Mouse (Mus musculus) liver, embryonic 12.5 days (tissue): Measurements from ENCODE around the gene Btbd9. TPM values are rescaled to one million over a fixed set of nuclear protein-coding genes. Genes with fewer than 3 reads are reported as not detected.

Experiments
- ATAC-seq: fragments of 200-750 bp; cut with Nextera tagmentation; 2 replicates; pipeline ENCODE4 v1.8.0; 2017; ENCODE audit warnings: moderate number of reproducible peaks, mild to moderate bottlenecking, moderate library complexity
- H3K27ac ChIP-seq: fragments of 300-500 bp; sonication (generic); 2 replicates; pipeline ENCODE4 v1.5.1; 2016; ENCODE audit warnings: mild to moderate bottlenecking
- H3K27me3 ChIP-seq: fragments of 300-500 bp; sonication (generic); replicated peaks from 2 replicates; pipeline ENCODE4 v1.6.1; 2016; ENCODE audit warnings: mild to moderate bottlenecking, moderate library complexity
- H3K36me3 ChIP-seq: fragments of 300-500 bp; sonication (generic); 2 replicates; pipeline ENCODE4 v1.6.1; 2016; ENCODE audit warnings: mild to moderate bottlenecking, moderate library complexity
- H3K4me1 ChIP-seq: fragments of 300-500 bp; sonication (generic); 2 replicates; pipeline ENCODE4 v1.6.1; 2016
- H3K4me2 ChIP-seq: fragments of 300-500 bp; sonication (generic); 2 replicates; pipeline ENCODE4 v1.6.1; 2016; ENCODE audit warnings: mild to moderate bottlenecking, moderate library complexity
- H3K4me3 ChIP-seq: fragments of 300-500 bp; sonication (generic); 2 replicates; pipeline ENCODE4 v1.5.1; 2016; ENCODE audit warnings: mild to moderate bottlenecking, moderate library complexity
- H3K9ac ChIP-seq: fragments of 300-500 bp; sonication (generic); 2 replicates; pipeline ENCODE4 v1.6.1; 2016; ENCODE audit warnings: mild to moderate bottlenecking, moderate library complexity
- H3K9me3 ChIP-seq: fragments of 300-500 bp; sonication (generic); replicated peaks from 2 replicates; pipeline ENCODE4 v1.6.1; 2016; ENCODE audit warnings: mild to moderate bottlenecking, moderate library complexity
- WGBS: fragments of 180-500 bp; shearing (Covaris S2); methylation state at CpG from one replicate; pipeline ENCODE4 v1.1.7; 2016; ENCODE audit not compliant: insufficient replicate concordance; 5-methylcytosine and 5-hydroxymethylcytosine counted together
- polyA plus RNA-seq: library from polyadenylated mRNA; unstranded; fragments of >200 nt; fragmentation: Nextera tagmentation; extraction: Ambion mirVana; gene quantifications from 2 replicates; pipeline ENCODE4 v1.2.1, GENCODE M21; 2016

Gene Btbd9
- polyA plus RNA-seq, 1 experiment from 2014 or later: 21.6 TPM

- no peaks in the 10 kb centered on the region for H3K9me3 ChIP-seq
- no peak for ATAC-seq
- WGBS: 63% methylated on average over 6 of the region's 6 CpGs
- H3K4me2 ChIP-seq: no peak overlapping the region
- H3K4me1 ChIP-seq: 0 out of 2 replicates have a peak, but pooled peaks cover 10% of the 10 kb centered on the region
- no peak overlapping the region for H3K27ac ChIP-seq
- H3K4me3 ChIP-seq: no peak overlapping the region
- H3K9ac ChIP-seq: no peak overlapping the region
- H3K36me3 ChIP-seq: no peaks in the 10 kb centered on the region
- H3K27me3 ChIP-seq: no peaks in the 10 kb centered on the region
These were observed 315.5 kb downstream of the Btbd9 start for GRCm38 (mm10) chr17:30260641-30261306.

GRCm38 (mm10) chr17:30259938-30260337, 316.4 kb downstream of the Btbd9 start:
- Histone ChIP-seq H3K4me1 (0 out of 2 replicates have a peak, but pooled peaks cover 10% of the 10 kb centered on the region), H3K27ac (no peak overlapping the region)
- 67% methylated on average over 6 of the region's 6 CpGs for WGBS

GRCm38 (mm10) chr17:30258480-30258879, 317.8 kb downstream of the Btbd9 start:
- Histone ChIP-seq H3K4me1 (0 out of 2 replicates have a peak, but pooled peaks cover 10% of the 10 kb centered on the region), H3K4me3 (no peak overlapping the region), H3K27me3 (no peaks in the 10 kb centered on the region), H3K9me3 (no peaks in the 10 kb centered on the region), H3K36me3 (no peaks in the 10 kb centered on the region), H3K9ac (no peak overlapping the region), H3K27ac (no peak overlapping the region), H3K4me2 (no peak overlapping the region)
- no peak for ATAC-seq
- WGBS: 61% methylated on average over 4 of the region's 4 CpGs

More at GRCm38 (mm10) chr17:30259938-30260337, 316.4 kb downstream of the Btbd9 start:
- Histone ChIP-seq H3K9ac (no peak overlapping the region), H3K27me3 (no peaks in the 10 kb centered on the region), H3K36me3 (no peaks in the 10 kb centered on the region), H3K4me2 (no peak overlapping the region), H3K9me3 (no peaks in the 10 kb centered on the region), H3K4me3 (no peak overlapping the region)
- ATAC-seq: no peak

- no peak overlapping the region for H3K4me2 ChIP-seq
- no peaks in the 10 kb centered on the region for H3K27me3 ChIP-seq
- H3K36me3 ChIP-seq: no peaks in the 10 kb centered on the region
- H3K9ac ChIP-seq: no peak overlapping the region
- H3K27ac ChIP-seq: no peak overlapping the region
- ATAC-seq: no peak
- H3K4me3 ChIP-seq: no peak overlapping the region
- no peaks in the 10 kb centered on the region for H3K9me3 ChIP-seq
- 72% methylated on average over 8 of the region's 8 CpGs for WGBS
- H3K4me1 ChIP-seq: 0 out of 2 replicates have a peak, but pooled peaks cover 1% of the 10 kb centered on the region
These were observed 320.2 kb downstream of the Btbd9 start for GRCm38 (mm10) chr17:30255928-30256560.

- Histone ChIP-seq H3K9ac (no peak overlapping the region), H3K4me1 (no peaks in the 10 kb centered on the region), H3K4me2 (no peak overlapping the region), H3K27me3 (no peaks in the 10 kb centered on the region), H3K27ac (no peak overlapping the region), H3K4me3 (no peak overlapping the region), H3K9me3 (no peaks in the 10 kb centered on the region), H3K36me3 (no peaks in the 10 kb centered on the region)
- no peak for ATAC-seq
- WGBS: 62% methylated on average over 7 of the region's 7 CpGs
These were observed 322.4 kb downstream of the Btbd9 start for GRCm38 (mm10) chr17:30253924-30254323.

GRCm38 (mm10) chr17:30253028-30253427, 323.3 kb downstream of the Btbd9 start:
- Histone ChIP-seq H3K36me3 (no peaks in the 10 kb centered on the region), H3K27me3 (no peaks in the 10 kb centered on the region), H3K9ac (no peak overlapping the region), H3K9me3 (no peaks in the 10 kb centered on the region), H3K4me3 (no peak overlapping the region), H3K4me1 (no peaks in the 10 kb centered on the region), H3K27ac (no peak overlapping the region), H3K4me2 (no peak overlapping the region)
- 89% methylated on average over 4 of the region's 5 CpGs for WGBS
- ATAC-seq: no peak

- peaks cover 20% of the 10 kb centered on the region for H3K4me1 ChIP-seq
- no peaks in the 10 kb centered on the region for H3K36me3 ChIP-seq
- H3K4me3 ChIP-seq: no peak overlapping the region
- H3K9me3 ChIP-seq: no peaks in the 10 kb centered on the region
- no peak for ATAC-seq
- WGBS: 72% methylated on average over 10 of the region's 10 CpGs
- H3K4me2 ChIP-seq: no peak overlapping the region
- no peaks in the 10 kb centered on the region for H3K27me3 ChIP-seq
- no peak overlapping the region for H3K27ac ChIP-seq
- no peak overlapping the region for H3K9ac ChIP-seq
These were observed 331.0 kb downstream of the Btbd9 start for GRCm38 (mm10) chr17:30245308-30245706.

- WGBS: 66% methylated on average over 14 of the region's 14 CpGs
- no peak overlapping the region for H3K9ac ChIP-seq
- no peak overlapping the region for H3K4me3 ChIP-seq
- peaks cover 20% of the 10 kb centered on the region for H3K4me1 ChIP-seq
- H3K27ac ChIP-seq: no peak overlapping the region
- ATAC-seq: no peak
- no peak overlapping the region for H3K4me2 ChIP-seq
- no peaks in the 10 kb centered on the region for H3K36me3 ChIP-seq
- H3K27me3 ChIP-seq: no peaks in the 10 kb centered on the region
- H3K9me3 ChIP-seq: no peaks in the 10 kb centered on the region
These were observed 331.5 kb downstream of the Btbd9 start for GRCm38 (mm10) chr17:30244651-30245307.

- Histone ChIP-seq H3K36me3 (no peaks in the 10 kb centered on the region), H3K9ac (no peak overlapping the region), H3K27ac (no peak overlapping the region), H3K27me3 (no peaks in the 10 kb centered on the region), H3K4me1 (peaks cover 20% of the 10 kb centered on the region), H3K4me3 (no peak overlapping the region), H3K4me2 (no peak overlapping the region), H3K9me3 (no peaks in the 10 kb centered on the region)
- 58% methylated on average over 7 of the region's 7 CpGs for WGBS
- ATAC-seq: no peak
These were observed 332.7 kb downstream of the Btbd9 start for GRCm38 (mm10) chr17:30243540-30243939.

GRCm38 (mm10) chr17:30242647-30243046, 333.6 kb downstream of the Btbd9 start:
- 73% methylated on average over 4 of the region's 4 CpGs for WGBS
- Histone ChIP-seq H3K4me2 (no peak overlapping the region), H3K27ac (no peak overlapping the region), H3K4me3 (no peak overlapping the region), H3K9me3 (no peaks in the 10 kb centered on the region), H3K9ac (no peak overlapping the region), H3K4me1 (peaks cover 20% of the 10 kb centered on the region), H3K27me3 (no peaks in the 10 kb centered on the region), H3K36me3 (no peaks in the 10 kb centered on the region)
- no peak for ATAC-seq

- no peak overlapping the region for H3K4me2 ChIP-seq
- H3K36me3 ChIP-seq: no peaks in the 10 kb centered on the region
- H3K27ac ChIP-seq: no peak overlapping the region
- H3K4me3 ChIP-seq: no peak overlapping the region
- ATAC-seq: no peak
- H3K4me1 ChIP-seq: peaks cover 20% of the 10 kb centered on the region
- WGBS: 79% methylated on average over 17 of the region's 17 CpGs
- H3K9me3 ChIP-seq: no peaks in the 10 kb centered on the region
- no peaks in the 10 kb centered on the region for H3K27me3 ChIP-seq
- no peak overlapping the region for H3K9ac ChIP-seq
These were observed 334.5 kb downstream of the Btbd9 start for GRCm38 (mm10) chr17:30241720-30242322.

- 76% methylated on average over 6 of the region's 6 CpGs for WGBS
- peaks cover 16% of the 10 kb centered on the region for H3K4me1 ChIP-seq
- no peak overlapping the region for H3K27ac ChIP-seq
- no peaks in the 10 kb centered on the region for H3K27me3 ChIP-seq
- no peak overlapping the region for H3K9ac ChIP-seq
- H3K4me2 ChIP-seq: no peak overlapping the region
- no peaks in the 10 kb centered on the region for H3K9me3 ChIP-seq
- H3K36me3 ChIP-seq: no peaks in the 10 kb centered on the region
- H3K4me3 ChIP-seq: no peak overlapping the region
- no peak for ATAC-seq
These were observed 335.2 kb downstream of the Btbd9 start for GRCm38 (mm10) chr17:30241061-30241460.
